Mouse (Mus musculus) liver, embryonic 11.5 days (tissue): Measurements from ENCODE around the gene Fam163b. TPM values are rescaled to one million over a fixed set of nuclear protein-coding genes. Genes with fewer than 3 reads are reported as not detected.
A peak's percentile ranks its signal among the peaks of the same experiment; 100 is the strongest.

Experiments
- ATAC-seq: fragments of 200-750 bp; cut with Nextera tagmentation; replicated peaks from 2 replicates; pipeline ENCODE4 v1.8.0; 2017; ENCODE audit warnings: moderate number of reproducible peaks, mild to moderate bottlenecking, moderate TSS enrichment, moderate library complexity; ENCODE audit not compliant: low FRiP score
- DNase-seq: peaks from one replicate; pipeline ENCODE4 v3.0.0-alpha.2; 2017; ENCODE audit warnings: low spot score
- H3K27ac ChIP-seq: fragments of 300-500 bp; sonication (generic); 2 replicates; pipeline ENCODE4 v1.5.1; 2014; ENCODE audit warnings: mild to moderate bottlenecking, low read depth, low read length, control low read depth
- H3K27me3 ChIP-seq: fragments of 300-500 bp; sonication (generic); replicated peaks from 2 replicates; pipeline ENCODE4 v1.6.1; 2014; ENCODE audit warnings: low read length, mixed read lengths; ENCODE audit not compliant: control insufficient read depth, insufficient read depth
- H3K36me3 ChIP-seq: fragments of 300-500 bp; sonication (generic); 2 replicates; pipeline ENCODE4 v1.6.1; 2014; ENCODE audit warnings: mild to moderate bottlenecking, low read length, moderate library complexity, mixed read lengths; ENCODE audit not compliant: control insufficient read depth, insufficient read depth
- H3K4me1 ChIP-seq: fragments of 300-500 bp; sonication (generic); replicated peaks from 2 replicates; pipeline ENCODE4 v1.6.1; 2014; ENCODE audit warnings: low read length, mixed read lengths; ENCODE audit not compliant: control insufficient read depth, insufficient read depth
- H3K4me2 ChIP-seq: fragments of 300-500 bp; sonication (generic); 2 replicates; pipeline ENCODE4 v1.6.1; 2014; ENCODE audit warnings: mild to moderate bottlenecking, control low read depth, moderate library complexity
- H3K4me3 ChIP-seq: fragments of 300-500 bp; sonication (generic); 2 replicates; pipeline ENCODE4 v1.5.1; 2014; ENCODE audit warnings: low read depth, low read length, control low read depth
- H3K9ac ChIP-seq: fragments of 300-500 bp; sonication (generic); 2 replicates; pipeline ENCODE4 v1.6.1; 2014; ENCODE audit warnings: low read depth, low read length, control low read depth
- H3K9me3 ChIP-seq: fragments of 300-500 bp; sonication (generic); 2 replicates; pipeline ENCODE4 v1.6.1; 2016; ENCODE audit warnings: low read length, inconsistent platforms, mixed read lengths; ENCODE audit not compliant: control insufficient read depth
- WGBS: fragments of 180-500 bp; shearing (Covaris S2); extraction: QIAGEN DNeasy Blood & Tissue Kit; methylation state at CpG from one replicate; pipeline ENCODE4 v1.1.7; 2014; 5-methylcytosine and 5-hydroxymethylcytosine counted together
- polyA plus RNA-seq: library from polyadenylated mRNA; unstranded; fragments of >200 nt; fragmentation: Nextera tagmentation; extraction: Ambion mirVana; gene quantifications from 2 replicates; pipeline ENCODE4 v1.2.1, GENCODE M21; 2014

Fam163b gene
- polyA plus RNA-seq, 1 experiment from 2014 or later: 0.14 TPM

DNA sequence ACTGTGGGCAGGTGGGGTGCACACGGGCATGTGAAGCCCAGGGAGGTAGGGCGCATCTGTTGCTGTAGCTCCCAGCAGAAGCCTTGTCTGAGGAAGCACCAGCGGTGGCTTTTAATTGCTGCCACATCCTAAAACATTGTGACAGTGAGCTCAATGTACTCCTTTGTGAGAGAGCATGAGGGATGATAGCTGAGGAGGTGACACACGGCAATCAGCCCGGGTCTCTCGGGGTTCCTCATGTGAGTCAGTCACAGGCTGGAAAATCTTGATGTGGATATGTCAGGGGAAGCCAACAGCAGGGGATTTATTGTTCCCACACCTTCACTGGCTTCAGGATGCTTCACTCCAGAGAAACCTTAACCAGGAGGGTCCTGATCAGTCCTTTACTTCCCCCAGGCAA is 4.5 kb upstream of the Fam163b start:
- H3K27ac ChIP-seq: no peak overlapping the region
- peaks cover 9% of the 10 kb centered on the region for H3K27me3 ChIP-seq
- no peaks in the 10 kb centered on the region for H3K9me3 ChIP-seq
- no peak overlapping the region for H3K9ac ChIP-seq
- 80% methylated on average over 6 of the region's 6 CpGs for WGBS
- H3K4me1 ChIP-seq: no peaks in the 10 kb centered on the region
- H3K36me3 ChIP-seq: no peaks in the 10 kb centered on the region
- no peak overlapping the region for H3K4me3 ChIP-seq
- H3K4me2 ChIP-seq: no peak overlapping the region
- no peak for ATAC-seq
- DNase-seq: no peak

DNA sequence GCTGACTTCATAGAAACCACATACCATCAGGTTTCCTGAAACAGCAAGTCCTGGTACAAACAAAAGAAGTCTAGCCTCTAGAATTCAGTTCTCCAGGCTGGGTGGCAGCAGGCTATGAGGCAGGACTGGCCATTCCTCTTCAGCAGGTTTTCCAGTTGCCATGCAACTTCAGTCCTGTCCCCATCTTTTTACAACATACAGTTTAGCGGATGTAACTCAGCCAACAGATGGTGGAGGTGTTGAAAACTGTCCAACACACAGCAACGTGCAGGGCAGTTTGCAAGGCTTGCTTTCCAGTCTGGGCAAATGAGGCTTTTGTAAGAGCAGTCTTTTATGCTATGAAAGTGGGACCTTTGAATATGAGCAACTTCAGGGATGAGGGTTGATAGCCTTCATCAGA is 2.7 kb upstream of the Fam163b start:
- Histone ChIP-seq H3K27ac (no peak overlapping the region), H3K9ac (no peak overlapping the region), H3K4me3 (no peak overlapping the region), H3K4me1 (no peaks in the 10 kb centered on the region), H3K4me2 (no peak overlapping the region), H3K27me3 (peaks cover 21% of the 10 kb centered on the region), H3K36me3 (no peaks in the 10 kb centered on the region), H3K9me3 (no peaks in the 10 kb centered on the region)
- ATAC-seq (no peak), DNase-seq (no peak)
- WGBS: 71% methylated on average over 2 of the region's 2 CpGs

- H3K9me3 ChIP-seq: no peaks in the 10 kb centered on the region
- H3K27me3 ChIP-seq: peaks cover 21% of the 10 kb centered on the region
- no peak overlapping the region for H3K9ac ChIP-seq
- DNase-seq (no peak), ATAC-seq (no peak)
- H3K4me3 ChIP-seq: no peak overlapping the region
- no peak overlapping the region for H3K4me2 ChIP-seq
- H3K27ac ChIP-seq: no peak overlapping the region
- H3K4me1 ChIP-seq: no peaks in the 10 kb centered on the region
- no peaks in the 10 kb centered on the region for H3K36me3 ChIP-seq
- WGBS: 60% methylated on average over 4 of the region's 4 CpGs
These were observed 3.9 kb downstream of the Fam163b start for GRCm38 (mm10) chr2:27138356-27138755.

DNA sequence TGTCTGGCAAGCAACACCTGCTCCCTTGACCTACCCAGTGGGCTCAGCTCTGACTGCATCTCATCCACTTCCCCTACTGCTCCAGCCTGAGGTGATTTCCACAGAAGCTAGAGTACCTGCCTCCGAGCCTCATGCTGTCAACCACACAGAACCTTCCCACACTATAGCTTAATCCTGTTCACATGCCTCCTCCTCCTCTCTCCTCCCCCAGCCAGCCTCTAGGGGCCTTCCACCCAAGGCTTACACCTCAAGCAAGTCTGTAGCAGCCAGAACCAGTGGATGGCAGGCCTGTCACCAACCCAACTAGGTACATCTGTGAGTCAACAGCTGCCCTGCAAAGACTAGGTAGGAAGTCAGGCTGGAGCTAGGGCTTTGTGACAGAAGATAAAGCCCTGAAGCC is 5.5 kb downstream of the Fam163b start:
- Histone ChIP-seq H3K4me2 (no peak overlapping the region), H3K27ac (no peak overlapping the region), H3K4me1 (no peaks in the 10 kb centered on the region), H3K9me3 (no peaks in the 10 kb centered on the region), H3K9ac (no peak overlapping the region), H3K36me3 (no peaks in the 10 kb centered on the region), H3K27me3 (peaks cover 12% of the 10 kb centered on the region), H3K4me3 (no peak overlapping the region)
- DNase-seq (no peak), ATAC-seq (no peak)
- 58% methylated on average over 1 of the region's 1 CpGs for WGBS

DNA sequence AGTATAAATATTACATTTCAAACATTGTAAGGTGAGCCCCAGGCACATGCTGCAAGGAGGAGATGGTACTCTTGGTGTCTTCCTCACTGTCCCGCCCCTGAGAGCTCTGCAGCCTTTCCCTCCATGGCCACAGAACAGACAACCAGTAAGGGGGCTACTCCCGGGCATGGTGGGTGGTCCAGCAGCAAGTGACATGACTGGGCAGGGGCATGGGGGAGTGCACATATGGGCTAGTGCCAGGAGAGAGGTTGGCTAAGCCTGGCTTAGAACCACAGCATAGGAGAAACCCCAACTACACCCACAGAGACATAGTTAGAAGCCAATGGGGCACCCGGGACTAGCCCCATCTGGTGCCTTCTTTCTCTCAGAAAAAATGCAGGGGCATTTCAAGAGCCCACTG is 6.0 kb downstream of the Fam163b start:
- no peak overlapping the region for H3K9ac ChIP-seq
- no peaks in the 10 kb centered on the region for H3K9me3 ChIP-seq
- peaks cover 8% of the 10 kb centered on the region for H3K27me3 ChIP-seq
- 67% methylated on average over 3 of the region's 3 CpGs for WGBS
- no peak for ATAC-seq
- no peak overlapping the region for H3K27ac ChIP-seq
- no peak for DNase-seq
- H3K4me3 ChIP-seq: no peak overlapping the region
- H3K4me2 ChIP-seq: no peak overlapping the region
- H3K4me1 ChIP-seq: no peaks in the 10 kb centered on the region
- no peaks in the 10 kb centered on the region for H3K36me3 ChIP-seq

GRCm38 (mm10) chr2:27135935-27136334 is 6.4 kb downstream of the Fam163b start:
- no peak overlapping the region for H3K4me3 ChIP-seq
- peaks cover 4% of the 10 kb centered on the region; the same call in 1 of the 2 replicates for H3K27me3 ChIP-seq
- H3K9ac ChIP-seq: no peak overlapping the region
- ATAC-seq: no peak
- H3K27ac ChIP-seq: no peak overlapping the region
- no peaks in the 10 kb centered on the region for H3K9me3 ChIP-seq
- H3K4me2 ChIP-seq: no peak overlapping the region
- DNase-seq: no peak
- WGBS: 71% methylated on average over 5 of the region's 5 CpGs
- H3K36me3 ChIP-seq: no peaks in the 10 kb centered on the region
- H3K4me1 ChIP-seq: no peaks in the 10 kb centered on the region

GRCm38 (mm10) chr2:27128990-27129389 is 13.3 kb downstream of the Fam163b start:
- Histone ChIP-seq H3K9me3 (no peaks in the 10 kb centered on the region), H3K4me2 (no peak overlapping the region), H3K4me1 (no peaks in the 10 kb centered on the region), H3K4me3 (no peak overlapping the region), H3K27me3 (no peaks in the 10 kb centered on the region), H3K36me3 (no peaks in the 10 kb centered on the region), H3K9ac (no peak overlapping the region), H3K27ac (no peak overlapping the region)
- 59% methylated on average over 3 of the region's 3 CpGs for WGBS
- DNase-seq: no peak
- ATAC-seq: no peak

GRCm38 (mm10) chr2:27126496-27126895 is 15.8 kb downstream of the Fam163b start:
- no peak overlapping the region for H3K4me3 ChIP-seq
- H3K4me2 ChIP-seq: no peak overlapping the region
- WGBS: 51% methylated on average over 4 of the region's 4 CpGs
- no peak overlapping the region for H3K27ac ChIP-seq
- no peak overlapping the region for H3K9ac ChIP-seq
- no peaks in the 10 kb centered on the region for H3K36me3 ChIP-seq
- no peaks in the 10 kb centered on the region for H3K9me3 ChIP-seq
- no peaks in the 10 kb centered on the region for H3K27me3 ChIP-seq
- H3K4me1 ChIP-seq: no peaks in the 10 kb centered on the region; the same call in 1 of the 2 replicates
- no peak for ATAC-seq
- no peak for DNase-seq

- no peaks in the 10 kb centered on the region for H3K27me3 ChIP-seq
- no peaks in the 10 kb centered on the region for H3K9me3 ChIP-seq
- ATAC-seq (no peak), DNase-seq (peak; percentile 43)
- 26% methylated on average over 10 of the region's 10 CpGs for WGBS
- H3K4me1 ChIP-seq: no peaks in the 10 kb centered on the region; the same call in 1 of the 2 replicates
- H3K4me3 ChIP-seq: no peak overlapping the region
- H3K36me3 ChIP-seq: no peaks in the 10 kb centered on the region
- no peak overlapping the region for H3K27ac ChIP-seq
- H3K9ac ChIP-seq: no peak overlapping the region
- H3K4me2 ChIP-seq: no peak overlapping the region
These were observed 16.3 kb downstream of the Fam163b start for GRCm38 (mm10) chr2:27125979-27126378.
